In genomic region chr14:34675347-34675865, GRCm38 (mm10) we compare ENCODE assay signal across 8 mouse cellular contexts. TPM values are rescaled to one million over a fixed set of nuclear protein-coding genes. Genes with fewer than 3 reads are reported as not detected.
DNase-seq lines count a peak whose midpoint lies in the region; ATAC-seq and TF ChIP-seq lines count a peak whose summit lies in the region.

No protein-coding gene starts in this region.

- H3K9ac ChIP-seq in kidney, postnatal 0 days (ENCODE audit: low read depth, low read length), result no peak overlapping the region
- no peak overlapping the region for H3K9ac ChIP-seq in hindbrain, embryonic 16.5 days (ENCODE audit: low read depth, low read length)
- H3K9ac ChIP-seq in midbrain, embryonic 16.5 days (ENCODE audit: low read depth, low read length), result no peak overlapping the region

- DNase-seq in kidney, postnatal 0 days (ENCODE audit: low spot score), result no peak
- no peak for DNase-seq in kidney, postnatal 10 days
- no peak for DNase-seq in urinary bladder, postnatal 36 days (ENCODE audit: low spot score in 2 of 2)
- no peak for DNase-seq in right cerebral cortex, postnatal 25 days
- no peak for DNase-seq in kidney, postnatal 4 days

- peaks cover 7% of the 10 kb centered on the region; the same call in 1 of the 2 replicates for H3K36me3 ChIP-seq in kidney, postnatal 0 days (ENCODE audit: insufficient read depth, low read length)
- H3K36me3 ChIP-seq in hindbrain, embryonic 16.5 days (ENCODE audit: control insufficient read depth, insufficient read depth, low read length), result no peaks in the 10 kb centered on the region
- no peaks in the 10 kb centered on the region for H3K36me3 ChIP-seq in midbrain, embryonic 16.5 days (ENCODE audit: control insufficient read depth, insufficient read depth, low read length)

- no peaks in the 10 kb centered on the region for H3K9me3 ChIP-seq in kidney, postnatal 0 days (replicated peaks; ENCODE audit: low read length)
- H3K9me3 ChIP-seq in hindbrain, embryonic 16.5 days (ENCODE audit: control insufficient read depth, low read length), result no peaks in the 10 kb centered on the region
- H3K9me3 ChIP-seq in midbrain, embryonic 16.5 days (replicated peaks; ENCODE audit: control insufficient read depth, low read length, poor library complexity, severe bottlenecking), result no peaks in the 10 kb centered on the region

- H3K4me2 ChIP-seq in kidney, postnatal 0 days (ENCODE audit: low read length), result peak overlapping the region; percentile 80
- peak overlapping the region; percentile 33; the same call in 1 of the 2 replicates for H3K4me2 ChIP-seq in hindbrain, embryonic 16.5 days (ENCODE audit: low read length)
- peak overlapping the region; percentile 19; the same call in 1 of the 2 replicates for H3K4me2 ChIP-seq in midbrain, embryonic 16.5 days (ENCODE audit: low read length)

- peak overlapping the region; percentile 84; the same call in 1 of the 2 replicates for H3K4me3 ChIP-seq in kidney, postnatal 0 days (replicated peaks; ENCODE audit: low read depth, low read length)
- peak overlapping the region; percentile 93 for H3K4me3 ChIP-seq in bone marrow, adult 2 months (replicated peaks; ENCODE audit: control insufficient read depth, low read depth, low read length)
- H3K4me3 ChIP-seq in hindbrain, embryonic 16.5 days (ENCODE audit: low read length), result no peak overlapping the region
- no peak overlapping the region for H3K4me3 ChIP-seq in midbrain, embryonic 16.5 days (ENCODE audit: low read depth, low read length)

- no peaks in the 10 kb centered on the region for H3K27me3 ChIP-seq in kidney, postnatal 0 days (ENCODE audit: insufficient read depth, low read length)
- no peaks in the 10 kb centered on the region for H3K27me3 ChIP-seq in hindbrain, embryonic 16.5 days (replicated peaks; ENCODE audit: control insufficient read depth, insufficient read depth, low read length)
- H3K27me3 ChIP-seq in midbrain, embryonic 16.5 days (ENCODE audit: control insufficient read depth, insufficient read depth, low read depth, low read length), result no peaks in the 10 kb centered on the region

- WGBS in kidney, postnatal 0 days, result 58% methylated on average over 5 of the region's 5 CpGs
- 47% methylated on average over 5 of the region's 5 CpGs for WGBS in bone marrow, adult 2 months
- 67% methylated on average over 5 of the region's 5 CpGs for WGBS in hindbrain, embryonic 16.5 days
- 77% methylated on average over 5 of the region's 5 CpGs for WGBS in midbrain, embryonic 16.5 days

- ATAC-seq in kidney, postnatal 0 days (replicated peaks; ENCODE audit: low FRiP score, low read depth), result no peak
- ATAC-seq in hindbrain, embryonic 16.5 days, result no peak
- no peak for ATAC-seq in midbrain, embryonic 16.5 days

- no peak overlapping the region for H3K27ac ChIP-seq in kidney, postnatal 0 days
- H3K27ac ChIP-seq in bone marrow, adult 2 months (ENCODE audit: control insufficient read depth, insufficient read depth, low read depth, low read length, poor library complexity), result no peak overlapping the region
- no peak overlapping the region for H3K27ac ChIP-seq in hindbrain, embryonic 16.5 days (ENCODE audit: low read depth, low read length)
- H3K27ac ChIP-seq in midbrain, embryonic 16.5 days (ENCODE audit: low read length), result no peak overlapping the region

- TF ChIP-seq CTCF in kidney, postnatal 0 days (IDR thresholded peaks at IDR 0.05; ENCODE audit: low read depth), result no peak
- TF ChIP-seq CTCF in bone marrow, adult 2 months (IDR thresholded peaks at IDR 0.05; ENCODE audit: control insufficient read depth, insufficient read depth, low read length), result no peak

- H3K4me1 ChIP-seq in kidney, postnatal 0 days (replicated peaks; ENCODE audit: insufficient read depth, low read length), result no peaks in the 10 kb centered on the region
- H3K4me1 ChIP-seq in bone marrow, adult 2 months (ENCODE audit: control insufficient read depth, insufficient read depth, low read length), result no peaks in the 10 kb centered on the region; the same call in 1 of the 2 replicates
- peaks cover 17% of the 10 kb centered on the region for H3K4me1 ChIP-seq in hindbrain, embryonic 16.5 days (ENCODE audit: control insufficient read depth, insufficient read depth, low read depth, low read length)
- H3K4me1 ChIP-seq in midbrain, embryonic 16.5 days (ENCODE audit: control insufficient read depth, insufficient read depth, low read length), result peaks cover 20% of the 10 kb centered on the region

- TF ChIP-seq POLR2A in bone marrow, adult 2 months (IDR thresholded peaks at IDR 0.05; ENCODE audit: borderline replicate concordance, control insufficient read depth, low read depth, low read length), result no peak

RNA-seq across cellular contexts. Expression of gene Wapl, which starts 1.7 kb away (rescaled TPM):
- polyA plus RNA-seq in kidney, postnatal 0 days (2015; fragmentation: Nextera tagmentation; extraction: Ambion mirVana), result 23.7 and 25.0 TPM in 2 replicates
- 108 and 131 TPM in 2 replicates for polyA plus RNA-seq in bone marrow, adult 2 months (2011; ENCODE audit: insufficient read depth, insufficient read length, low replicate concordance, missing spikeins)
- polyA plus RNA-seq in hindbrain, embryonic 16.5 days (2015; fragmentation: Nextera tagmentation; extraction: Ambion mirVana), result 10.4 and 11.2 TPM in 2 replicates
- 10.8 and 12.6 TPM in 2 replicates for polyA plus RNA-seq in midbrain, embryonic 16.5 days (2015; fragmentation: Nextera tagmentation; extraction: Ambion mirVana)

Comparison
In these comparisons a context has a peak if more than half of its experiments do, and no peak if none do; other contexts are left out.
1. H3K4me2 ChIP-seq: peak in every context shown above with its lines; median percentile 80 in kidney, postnatal 0 days; 33 in hindbrain, embryonic 16.5 days; 19 in midbrain, embryonic 16.5 days.
2. H3K4me3 ChIP-seq: peak in kidney, postnatal 0 days (single experiment) and bone marrow, adult 2 months (single experiment); none in hindbrain, embryonic 16.5 days (single experiment) and midbrain, embryonic 16.5 days (single experiment).